Mouse (Mus musculus): ENCODE measurements around the gene Maml1.

DNA sequence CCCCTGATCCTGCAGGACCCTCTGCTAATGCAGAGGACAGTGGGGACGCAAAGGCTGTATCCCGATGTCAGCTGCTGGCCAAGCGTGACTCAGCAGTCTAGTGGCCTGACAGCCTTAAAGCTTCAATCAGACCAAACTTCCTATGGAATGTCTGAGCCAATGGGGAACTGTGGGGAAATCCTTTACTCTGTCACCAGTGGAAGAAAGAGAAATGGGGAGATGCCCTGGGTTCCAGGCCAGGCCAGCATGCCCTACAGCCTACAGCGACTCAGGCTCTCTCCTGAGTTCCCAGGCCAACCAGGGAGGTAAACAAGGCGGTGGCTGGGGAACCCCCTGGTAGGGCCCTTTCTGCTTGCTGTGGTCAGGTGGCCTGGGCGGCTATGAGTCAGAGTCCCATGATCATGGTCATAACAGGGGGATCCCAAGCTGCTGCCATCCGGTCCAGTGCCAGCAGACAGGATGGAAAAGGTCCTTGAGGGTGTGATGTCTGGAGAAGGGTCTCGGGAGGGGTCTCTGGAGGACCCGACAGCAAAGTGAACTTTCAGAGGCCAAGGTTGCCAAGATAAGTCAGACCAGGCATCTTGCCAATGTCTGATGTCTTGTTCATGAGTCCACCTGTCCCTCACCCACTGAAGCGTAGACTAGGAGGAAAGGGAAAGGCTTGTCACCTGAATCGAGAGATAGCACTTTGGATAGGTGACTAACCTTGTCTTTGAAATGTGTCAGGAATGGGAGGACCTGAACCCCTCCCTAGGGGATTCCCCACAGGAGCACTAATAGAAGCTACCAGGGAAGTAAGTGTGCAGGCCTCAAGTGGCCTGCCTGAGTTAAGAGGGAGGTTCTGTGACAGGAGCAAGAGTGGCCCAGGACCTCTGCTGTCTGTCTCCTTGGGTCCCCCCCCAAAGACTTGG is 79.0 kb downstream of the Maml1 start:
- no peak for TF ChIP-seq GATA1 (IDR thresholded peaks at IDR 0.05; ENCODE audit: borderline replicate concordance, low read length)
- no peak for TF ChIP-seq FLI1 (IDR thresholded peaks at IDR 0.05; ENCODE audit: low read length)

All from megakaryocyte, embryonic 14.5 days (primary cell).